Mouse (Mus musculus): ENCODE measurements around the gene Tut7. TPM values are rescaled to one million over a fixed set of nuclear protein-coding genes. Genes with fewer than 3 reads are reported as not detected.
"Not testable (repeated sequence)": the region's sequence is repeated elsewhere in the genome, so short reads cannot be mapped to it uniquely, and the experiment has no call there.

The Tut7 gene
- 10 to 100 TPM; 38.7 to 40.8 TPM for total RNA-seq (2021)
- long read RNA-seq, experiment 1, partial matches to known transcripts: 2 of 6 reads
- long read RNA-seq, experiment 1, other reads (novel, unspliced or antisense): 4 of 6 reads
- long read RNA-seq, experiment 2, full-length matches to known transcripts: 2 of 16 reads
- long read RNA-seq, experiment 2, partial matches to known transcripts: 5 of 16 reads
- long read RNA-seq, experiment 2, other reads (novel, unspliced or antisense): 9 of 16 reads

DNA sequence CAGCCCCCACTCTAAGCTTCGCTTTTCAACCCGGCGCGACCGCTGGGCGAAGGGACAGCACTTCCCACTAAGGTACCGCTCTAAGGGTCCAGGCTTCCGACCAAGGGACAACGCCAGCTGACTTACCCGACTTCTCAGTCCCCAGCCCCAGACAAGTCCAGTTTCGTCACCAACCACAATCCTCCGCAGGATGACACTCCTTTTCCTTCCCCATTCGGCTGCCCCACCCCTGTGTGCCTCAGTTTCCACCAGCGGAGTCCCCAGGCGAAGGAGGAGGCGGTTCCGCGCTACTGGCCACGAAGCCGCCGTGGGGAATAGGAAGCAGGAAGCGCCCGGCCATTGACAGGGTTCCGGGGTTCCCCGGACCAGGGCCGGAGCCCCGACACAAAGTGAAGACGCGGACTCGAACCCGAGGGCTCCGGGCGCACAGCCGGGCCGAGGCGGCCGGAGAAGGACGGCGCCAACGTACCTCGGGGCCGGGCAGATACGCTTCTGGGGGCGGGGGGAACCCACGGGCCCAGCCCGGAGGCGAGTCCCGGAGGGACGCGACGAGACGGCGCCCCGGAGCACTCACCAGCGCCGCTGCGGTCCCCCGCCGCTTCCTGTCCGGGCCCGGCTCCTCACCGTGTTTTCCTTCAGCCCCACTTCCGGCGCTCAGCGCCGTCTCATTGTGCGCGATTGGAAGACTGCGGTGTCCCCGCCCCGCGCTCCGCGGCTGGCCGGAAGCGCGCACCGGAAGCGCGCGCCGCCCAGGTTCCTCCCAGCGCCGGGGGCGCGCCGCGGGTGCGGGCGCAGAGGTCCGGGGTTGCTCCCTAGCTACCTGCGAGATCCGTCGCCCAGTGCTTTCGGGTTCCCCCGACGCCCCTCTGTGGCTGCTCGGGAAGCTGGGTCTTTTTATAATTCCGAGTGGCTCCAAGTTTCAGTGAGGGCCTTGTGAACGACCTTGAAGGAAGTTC is at the start of gene Tut7:
Gene Tut7 (minus strand): TSS at position 641 of the 956 bp plus-strand sequence.
- DNase-seq: peak; percentile 95

DNA sequence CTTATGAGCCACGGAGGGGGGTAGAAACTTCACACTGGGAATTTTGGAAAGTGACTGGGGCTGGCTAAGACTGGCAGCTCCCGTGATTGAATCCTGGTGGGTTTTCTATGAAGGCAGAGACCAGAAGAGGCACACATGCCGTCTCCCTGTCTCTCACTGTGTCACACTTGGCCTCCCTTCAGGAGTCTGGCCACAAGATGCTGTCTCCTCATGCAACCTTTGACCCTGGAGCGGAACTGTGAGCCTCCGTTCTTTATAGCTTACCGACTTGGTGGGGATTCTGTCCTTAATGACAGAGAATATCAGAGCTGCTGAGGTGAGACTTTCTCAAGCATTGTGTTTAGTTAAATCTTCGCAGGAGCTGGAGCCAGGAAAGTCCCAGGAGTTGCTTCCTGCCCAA is 49.5 kb upstream of the Tut7 start:
- DNase-seq: no peak

GRCm38 (mm10) chr13:59870004-59870403 is 47.1 kb upstream of the Tut7 start:
- no peak for DNase-seq

DNA sequence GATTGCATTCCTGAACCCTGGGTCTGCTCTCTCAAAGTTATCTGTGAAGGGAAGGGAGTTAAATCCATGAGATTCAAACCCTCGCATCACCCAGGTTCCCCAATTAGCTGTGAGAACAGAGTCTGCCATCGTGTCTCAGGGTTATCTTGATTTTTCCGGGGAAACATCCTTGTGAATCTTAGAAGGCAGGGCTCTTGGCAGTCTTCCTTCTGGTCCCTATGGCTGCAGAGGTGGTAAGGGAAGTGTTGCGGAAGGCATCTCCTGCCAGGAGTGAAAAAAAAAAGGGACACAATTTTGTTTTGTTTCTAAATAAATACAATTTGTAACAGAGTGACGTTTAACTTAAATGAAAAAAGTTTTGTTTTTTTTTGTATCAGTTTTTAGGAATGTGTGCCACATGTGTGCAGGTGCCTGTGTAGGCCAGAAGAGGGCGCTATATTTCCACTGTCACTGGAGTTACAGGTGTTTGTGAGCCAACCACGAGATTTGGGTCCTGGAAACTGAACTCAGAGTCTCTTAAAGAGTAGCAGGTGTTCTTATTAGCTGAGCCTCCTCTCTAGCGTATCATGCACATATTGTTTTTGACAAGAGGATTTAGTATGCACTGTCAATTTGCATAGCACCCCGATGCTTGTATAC is 45.2 kb upstream of the Tut7 start:
- no peak for DNase-seq

GRCm38 (mm10) chr13:59867103-59867502 is 44.2 kb upstream of the Tut7 start:
- DNase-seq: no peak

DNA sequence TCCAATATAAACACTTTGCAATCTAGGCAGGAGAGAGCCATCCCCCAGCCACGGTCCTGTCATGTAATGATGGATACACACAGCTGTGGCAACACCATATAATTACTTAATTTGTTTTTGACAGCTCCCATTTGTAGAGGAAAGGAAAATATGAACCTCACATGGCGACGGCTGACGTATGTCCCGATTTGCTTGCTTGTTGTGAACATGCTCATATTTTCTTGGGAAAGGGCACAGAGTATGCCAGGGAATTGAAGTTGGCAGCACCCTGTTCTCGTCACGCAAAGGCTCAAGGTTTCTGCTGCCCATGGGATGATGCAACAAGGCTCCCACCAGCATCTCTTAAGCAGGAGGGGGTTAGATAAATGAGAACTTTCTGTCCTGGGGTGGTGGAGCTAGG is 36.6 kb upstream of the Tut7 start:
- DNase-seq: no peak

- peak; percentile 59 for DNase-seq
These were observed 33.5 kb upstream of the Tut7 start for GRCm38 (mm10) chr13:59856286-59857070.

GRCm38 (mm10) chr13:59853471-59853870 is 30.5 kb upstream of the Tut7 start:
- DNase-seq: peak; percentile 58

GRCm38 (mm10) chr13:59850373-59850772 is 27.4 kb upstream of the Tut7 start:
- DNase-seq: no peak

DNA sequence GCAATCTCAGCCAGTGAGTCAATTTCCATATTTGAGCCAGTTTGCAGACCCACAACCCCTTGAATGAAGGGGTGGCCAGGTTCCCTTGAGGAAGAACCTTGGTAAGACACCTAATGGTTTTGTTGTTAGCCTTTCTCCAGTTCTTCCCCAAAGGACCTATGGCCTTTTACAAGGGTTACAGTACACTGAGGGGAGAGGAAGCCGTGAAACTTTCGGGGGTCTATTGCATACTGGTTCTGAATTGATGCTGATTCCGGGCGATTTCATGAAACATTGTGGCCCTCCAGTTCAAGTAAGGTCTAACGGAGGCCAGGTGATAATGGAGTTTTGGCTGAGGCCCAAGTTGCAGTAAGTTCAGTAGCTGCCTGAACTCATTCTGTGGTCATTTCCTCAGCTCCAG is 21.7 kb upstream of the Tut7 start:
- no peak for DNase-seq

- no peak for DNase-seq
These were observed 21.0 kb upstream of the Tut7 start for GRCm38 (mm10) chr13:59843976-59844375.

DNA sequence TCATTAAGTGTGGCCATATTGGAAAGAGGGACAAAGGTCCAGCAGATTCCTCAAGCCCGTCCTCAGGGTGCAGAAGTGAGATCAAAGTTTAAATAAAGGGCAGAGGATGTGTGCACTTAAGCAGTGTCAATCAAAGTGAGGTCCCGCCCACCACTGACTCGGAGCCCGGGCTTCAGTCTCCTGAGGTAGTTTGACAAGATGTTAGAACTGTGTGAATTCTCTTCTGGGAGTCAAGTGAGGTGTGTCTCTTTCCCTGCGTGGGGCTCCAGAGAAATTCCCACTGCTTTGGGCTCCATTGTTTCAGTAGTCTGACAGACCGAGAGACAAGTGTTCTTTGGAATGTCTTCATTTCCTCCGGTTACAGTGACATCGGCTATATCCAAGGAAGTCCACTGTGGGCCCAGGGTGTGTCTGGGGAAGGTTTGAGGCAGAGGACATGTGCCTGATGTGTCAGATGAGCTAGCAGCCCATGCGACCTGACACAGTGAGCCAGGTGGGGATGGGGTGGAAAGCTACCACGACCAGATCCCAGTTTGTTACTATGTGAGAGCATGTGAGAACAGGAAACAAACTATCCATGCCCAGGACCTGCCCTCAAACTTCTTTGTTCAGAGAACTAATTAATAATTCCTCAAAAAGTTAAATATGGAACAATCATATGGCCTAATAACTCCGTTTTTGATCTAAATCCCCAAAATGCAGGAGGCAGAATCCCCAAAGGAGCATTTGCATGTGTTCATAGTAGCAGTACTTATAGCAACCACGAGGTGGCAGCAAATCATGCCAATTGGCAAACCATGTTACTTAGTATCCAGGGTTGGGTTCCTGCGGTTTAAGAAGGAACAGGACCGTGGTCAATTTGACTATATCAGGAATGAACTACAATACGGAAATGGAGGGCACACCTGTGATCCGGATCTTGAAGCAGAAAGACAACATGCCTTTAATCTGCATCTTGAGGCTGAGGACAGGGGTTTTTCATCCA is 19.6 kb upstream of the Tut7 start:
- DNase-seq: peak; percentile 51

- not testable (repeated sequence) for DNase-seq
These were observed 18.8 kb upstream of the Tut7 start for GRCm38 (mm10) chr13:59841761-59842160.

GRCm38 (mm10) chr13:59840429-59841169 is 17.7 kb upstream of the Tut7 start:
- peak; percentile 70 for DNase-seq

- no peak for DNase-seq
These were observed 16.4 kb upstream of the Tut7 start for GRCm38 (mm10) chr13:59839356-59839755.

DNA sequence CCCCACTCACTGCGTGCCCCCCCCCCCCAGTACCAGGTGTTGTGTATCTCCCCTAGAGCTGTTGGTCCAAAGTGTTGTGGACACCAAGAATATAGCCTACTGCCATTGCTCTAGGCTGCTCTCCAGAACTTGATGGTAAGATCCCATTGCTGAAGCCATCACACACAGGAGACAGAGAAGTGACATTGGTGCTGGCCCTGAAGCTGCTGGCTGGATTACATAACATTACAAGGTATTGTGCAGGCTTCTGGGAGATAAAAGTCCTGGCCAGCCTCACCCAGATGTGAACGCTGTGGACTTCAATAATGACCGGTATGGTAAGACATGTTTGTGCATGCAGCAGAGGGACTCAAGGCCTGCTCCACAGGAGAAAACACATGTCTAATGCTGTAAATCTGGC is 15.5 kb upstream of the Tut7 start:
- DNase-seq: no peak

- DNase-seq: no peak
These were observed 13.9 kb upstream of the Tut7 start for GRCm38 (mm10) chr13:59836811-59837210.

DNA sequence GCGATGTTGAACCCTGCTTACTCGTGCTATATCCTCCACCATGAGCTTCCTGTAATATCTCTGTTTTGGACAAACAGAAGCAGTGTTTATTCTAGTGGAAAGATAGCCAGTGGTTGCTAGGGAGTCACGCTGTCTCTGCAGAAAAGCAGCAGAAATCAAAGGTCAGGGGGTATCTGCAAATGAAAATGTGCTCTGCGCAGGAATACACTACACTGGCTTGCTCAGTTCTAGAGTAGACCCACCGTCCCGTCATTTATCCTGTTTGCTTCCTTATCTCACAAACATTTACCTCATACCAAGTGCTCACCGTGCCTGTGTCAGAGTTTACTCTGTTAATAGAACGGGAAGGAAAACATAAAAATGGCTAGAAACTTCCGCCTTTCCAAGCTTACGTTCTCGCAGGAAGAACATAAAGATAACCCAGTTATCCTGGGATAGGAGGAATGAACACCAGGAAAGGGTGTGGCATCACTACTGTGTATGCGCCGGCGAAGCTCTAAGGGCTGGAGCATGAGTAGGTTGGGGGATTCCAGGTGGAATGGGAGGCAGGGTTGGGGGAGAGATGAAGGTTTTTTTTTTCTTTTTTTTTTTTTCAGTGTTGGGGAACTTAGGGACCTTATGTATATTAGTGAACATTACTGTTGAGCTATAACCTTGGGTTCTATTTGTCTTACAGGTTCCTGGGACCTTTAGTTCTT is 13.3 kb upstream of the Tut7 start:
- DNase-seq: no peak

GRCm38 (mm10) chr13:59834786-59835452 is 12.0 kb upstream of the Tut7 start:
- DNase-seq: no peak
